Mouse (Mus musculus) forebrain, embryonic 13.5 days (tissue): ENCODE measurements around the gene Mcm10. TPM values are rescaled to one million over a fixed set of nuclear protein-coding genes. Genes with fewer than 3 reads are reported as not detected.

ENCODE experiments used
- ATAC-seq: fragments of 200-750 bp; cut with Nextera tagmentation; 2 replicates; pipeline ENCODE4 v1.8.0; 2017
- H3K27ac ChIP-seq: fragments of 300-500 bp; sonication (generic); 2 replicates; pipeline ENCODE4 v1.5.1; 2015; ENCODE audit warnings: inconsistent platforms, mild to moderate bottlenecking, moderate library complexity
- H3K27me3 ChIP-seq: fragments of 300-500 bp; sonication (generic); 2 replicates; pipeline ENCODE4 v1.6.1; 2015; ENCODE audit warnings: mild to moderate bottlenecking, inconsistent platforms
- H3K36me3 ChIP-seq: fragments of 300-500 bp; sonication (generic); 2 replicates; pipeline ENCODE4 v1.6.1; 2015; ENCODE audit warnings: mild to moderate bottlenecking, inconsistent platforms; ENCODE audit not compliant: poor library complexity, severe bottlenecking
- H3K4me1 ChIP-seq: fragments of 300-500 bp; sonication (generic); 2 replicates; pipeline ENCODE4 v1.6.1; 2015; ENCODE audit warnings: inconsistent platforms
- H3K4me2 ChIP-seq: fragments of 300-500 bp; sonication (generic); 2 replicates; pipeline ENCODE4 v1.6.1; 2015; ENCODE audit warnings: inconsistent platforms, mild to moderate bottlenecking, moderate library complexity
- H3K4me3 ChIP-seq: fragments of 300-500 bp; sonication (generic); 2 replicates; pipeline ENCODE4 v1.5.1; 2015; ENCODE audit warnings: mild to moderate bottlenecking, inconsistent platforms
- H3K9ac ChIP-seq: fragments of 300-500 bp; sonication (generic); 2 replicates; pipeline ENCODE4 v1.6.1; 2015; ENCODE audit warnings: mild to moderate bottlenecking, inconsistent platforms
- H3K9me3 ChIP-seq: fragments of 300-500 bp; sonication (generic); replicated peaks from 2 replicates; pipeline ENCODE4 v1.6.1; 2016; ENCODE audit warnings: inconsistent platforms
- WGBS: fragments of 180-500 bp; shearing (Covaris S2); methylation state at CpG from one replicate; pipeline ENCODE4 v1.1.7; 2015; 5-methylcytosine and 5-hydroxymethylcytosine counted together
- polyA plus RNA-seq: library from polyadenylated mRNA; unstranded; fragments of >200 nt; fragmentation: Nextera tagmentation; extraction: Ambion mirVana; gene quantifications from 2 replicates; pipeline ENCODE4 v1.2.1, GENCODE M21; 2015

Gene Mcm10
- polyA plus RNA-seq: 25.0 and 28.9 TPM in 2 replicates

DNA sequence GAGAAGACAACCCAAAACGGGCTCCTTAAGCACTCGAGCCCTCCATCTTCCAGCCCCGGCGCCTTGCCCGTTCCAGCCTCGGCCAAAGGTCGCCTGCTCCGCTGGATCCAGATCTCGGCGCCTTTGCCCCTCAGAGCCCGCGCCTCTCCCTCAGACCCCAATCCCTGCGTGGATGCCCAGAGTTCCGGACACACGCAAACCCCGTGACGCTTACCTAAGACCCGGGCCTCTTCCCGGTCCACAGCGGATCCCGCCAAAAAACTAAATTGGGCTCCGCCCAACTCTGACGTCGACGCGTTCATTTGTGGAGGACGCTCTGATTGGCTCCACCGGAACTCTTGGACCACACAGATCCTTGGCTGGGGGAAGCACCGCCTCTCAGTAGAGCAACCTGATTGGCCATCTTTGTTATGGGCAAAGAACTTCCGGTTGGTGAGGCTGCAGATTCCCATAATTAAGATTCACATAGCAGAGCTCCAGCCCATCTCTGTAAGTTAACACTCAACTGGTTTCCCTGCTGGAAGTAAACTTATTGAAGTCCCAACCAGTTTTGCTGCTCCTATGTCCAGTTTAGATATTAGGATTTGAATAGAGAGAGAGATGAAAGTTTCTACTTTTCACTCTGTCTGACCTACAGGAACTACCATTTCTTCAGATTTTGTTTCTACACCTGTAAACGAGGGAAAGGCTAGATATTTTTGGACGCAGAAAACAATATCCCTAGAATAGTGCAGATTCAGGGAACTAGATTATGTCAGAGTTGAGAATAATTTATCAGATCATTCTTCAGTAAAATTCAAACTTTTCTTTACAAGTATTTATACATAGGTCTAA, at the start of gene Mcm10:
Gene Mcm10, minus strand, starts transcription at position 301 of the 834 bp plus-strand sequence.
- Histone ChIP-seq H3K27me3 (no peaks in the 10 kb centered on the region), H3K9me3 (no peaks in the 10 kb centered on the region), H3K36me3 (peaks cover 14% of the 10 kb centered on the region), H3K4me1 (peaks cover 9% of the 10 kb centered on the region), H3K4me2 (peak within 1 kb of the TSS; percentile 70), H3K27ac (no peak within 1 kb of the TSS), H3K9ac (peak within 1 kb of the TSS; percentile 73), H3K4me3 (peak within 1 kb of the TSS; percentile 67)
- peak; percentile 100 for ATAC-seq
- 3% methylated on average over 32 of the region's 32 CpGs for WGBS

DNA sequence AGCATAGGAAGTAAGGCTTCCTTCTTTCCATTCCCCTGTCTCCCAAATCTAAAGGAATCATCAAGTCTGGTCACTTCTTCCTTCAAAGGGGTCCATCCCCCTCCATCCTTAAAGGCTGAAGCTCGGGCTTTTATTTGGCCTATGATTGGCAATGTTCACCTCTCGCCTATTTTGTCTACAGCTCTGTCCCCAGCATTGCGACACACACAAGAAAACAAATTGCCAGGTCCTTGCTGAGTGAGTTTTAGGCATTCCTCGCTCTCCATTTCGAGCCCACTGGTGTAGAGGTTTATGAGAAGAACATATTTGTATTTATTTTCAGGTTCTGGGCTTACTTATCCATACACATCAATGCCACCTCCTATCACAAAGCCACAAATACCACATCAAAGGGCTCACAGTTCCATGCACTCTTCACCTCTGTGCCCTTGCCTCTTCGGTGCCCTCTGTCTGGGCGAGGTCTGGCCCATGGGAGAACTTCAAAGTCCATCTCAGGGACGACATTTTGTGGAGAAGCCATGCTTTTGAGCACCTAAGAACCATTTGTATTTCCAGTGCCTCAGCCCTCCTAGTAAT, 48.6 kb upstream of the Mcm10 start:
- no peak overlapping the region for H3K9ac ChIP-seq
- ATAC-seq: no peak
- H3K9me3 ChIP-seq: no peaks in the 10 kb centered on the region
- no peak overlapping the region for H3K4me2 ChIP-seq
- H3K4me3 ChIP-seq: no peak overlapping the region
- H3K27me3 ChIP-seq: peaks cover 31% of the 10 kb centered on the region
- peaks cover 9% of the 10 kb centered on the region for H3K4me1 ChIP-seq
- WGBS: 83% methylated on average over 8 of the region's 8 CpGs
- H3K36me3 ChIP-seq: no peaks in the 10 kb centered on the region
- H3K27ac ChIP-seq: no peak overlapping the region

- Histone ChIP-seq H3K36me3 (no peaks in the 10 kb centered on the region), H3K27me3 (peaks cover 30% of the 10 kb centered on the region), H3K4me2 (no peak overlapping the region), H3K27ac (no peak overlapping the region), H3K4me1 (peaks cover 9% of the 10 kb centered on the region), H3K9ac (no peak overlapping the region), H3K4me3 (no peak overlapping the region), H3K9me3 (no peaks in the 10 kb centered on the region)
- 72% methylated on average over 4 of the region's 4 CpGs for WGBS
- ATAC-seq: no peak
Observed at GRCm38 (mm10) chr2:5059997-5060396, 47.4 kb upstream of the Mcm10 start.

- Histone ChIP-seq H3K9me3 (no peaks in the 10 kb centered on the region), H3K4me1 (peaks cover 7% of the 10 kb centered on the region), H3K4me2 (no peak overlapping the region), H3K4me3 (no peak overlapping the region), H3K9ac (no peak overlapping the region), H3K27me3 (peaks cover 17% of the 10 kb centered on the region), H3K27ac (no peak overlapping the region), H3K36me3 (no peaks in the 10 kb centered on the region)
- WGBS: 89% methylated on average over 5 of the region's 5 CpGs
- ATAC-seq: no peak
Observed at GRCm38 (mm10) chr2:5058436-5058835, 45.8 kb upstream of the Mcm10 start.

- Histone ChIP-seq H3K27me3 (0 out of 2 replicates have a peak, but pooled peaks cover 6% of the 10 kb centered on the region), H3K9ac (no peak overlapping the region), H3K4me3 (no peak overlapping the region), H3K36me3 (no peaks in the 10 kb centered on the region), H3K4me1 (peaks cover under 1% of the 10 kb centered on the region; the same call in 1 of the 2 replicates), H3K9me3 (no peaks in the 10 kb centered on the region), H3K27ac (no peak overlapping the region), H3K4me2 (no peak overlapping the region)
- no peak for ATAC-seq
- WGBS: 93% methylated on average over 2 of the region's 2 CpGs
Observed at GRCm38 (mm10) chr2:5050562-5050961, 38.0 kb upstream of the Mcm10 start.

DNA sequence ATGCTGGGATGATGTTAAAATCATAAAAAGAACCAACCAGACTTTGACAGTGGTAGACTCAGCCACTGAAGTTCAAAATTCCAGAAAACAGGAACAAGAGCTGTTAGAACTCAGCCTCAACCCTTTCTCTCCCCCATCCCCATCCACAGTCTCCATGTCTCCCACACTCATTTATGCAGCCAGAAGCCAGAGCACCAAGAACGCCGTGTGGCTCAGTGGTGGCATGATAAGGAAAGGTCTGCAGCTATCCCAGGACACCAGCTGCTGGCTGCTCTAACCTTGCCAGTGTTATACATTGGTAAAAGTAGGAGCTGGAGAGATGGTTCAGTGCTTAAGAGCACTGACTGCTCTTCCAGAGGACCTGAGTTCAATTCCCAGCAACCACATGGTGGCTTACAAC, 34.4 kb upstream of the Mcm10 start:
- Histone ChIP-seq H3K4me3 (no peak overlapping the region), H3K36me3 (no peaks in the 10 kb centered on the region), H3K4me2 (no peak overlapping the region), H3K9ac (no peak overlapping the region), H3K4me1 (peaks cover 10% of the 10 kb centered on the region), H3K9me3 (no peaks in the 10 kb centered on the region), H3K27me3 (0 out of 2 replicates have a peak, but pooled peaks cover 6% of the 10 kb centered on the region), H3K27ac (no peak overlapping the region)
- no peak for ATAC-seq
- 90% methylated on average over 2 of the region's 2 CpGs for WGBS

DNA sequence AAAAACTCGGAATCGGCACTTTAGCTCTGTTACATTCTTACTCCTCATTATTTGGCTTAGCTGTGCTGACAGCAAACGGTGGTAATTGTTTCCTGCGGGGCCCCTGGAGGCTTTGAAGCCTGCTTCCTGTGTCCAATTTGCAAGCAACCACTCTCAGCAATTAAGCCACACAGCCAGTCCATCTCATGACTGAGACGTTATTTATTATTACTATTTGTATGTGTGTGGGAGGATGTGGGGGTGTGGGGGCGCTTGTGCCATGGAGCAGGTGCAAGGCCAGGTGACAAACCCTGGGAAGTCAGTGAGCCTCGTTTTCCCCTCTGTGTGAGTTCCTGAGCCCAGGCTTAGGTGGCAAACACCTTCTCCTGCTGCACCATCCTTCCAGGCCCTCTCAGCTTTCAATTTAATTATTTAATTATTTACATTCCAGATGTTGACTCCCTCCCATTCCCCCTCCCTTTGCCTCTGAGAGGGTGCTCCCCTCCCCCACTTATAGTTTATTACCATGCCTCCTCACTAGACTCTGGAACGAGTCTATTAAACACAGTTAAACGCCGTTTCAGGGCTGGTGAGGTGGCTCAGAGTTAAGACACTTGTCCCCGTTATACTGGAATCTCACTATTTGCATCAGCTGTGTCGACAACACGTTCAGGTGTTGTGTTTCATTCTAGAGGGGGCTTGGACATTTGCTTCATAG, 32.8 kb upstream of the Mcm10 start:
- H3K9me3 ChIP-seq: no peaks in the 10 kb centered on the region
- H3K36me3 ChIP-seq: no peaks in the 10 kb centered on the region
- H3K4me2 ChIP-seq: no peak overlapping the region
- 0 out of 2 replicates have a peak, but pooled peaks cover 6% of the 10 kb centered on the region for H3K27me3 ChIP-seq
- no peak for ATAC-seq
- no peak overlapping the region for H3K9ac ChIP-seq
- H3K4me3 ChIP-seq: no peak overlapping the region
- H3K4me1 ChIP-seq: peaks cover 10% of the 10 kb centered on the region
- H3K27ac ChIP-seq: no peak overlapping the region
- 34% methylated on average over 13 of the region's 13 CpGs for WGBS

GRCm38 (mm10) chr2:5044321-5044720, 31.7 kb upstream of the Mcm10 start:
- Histone ChIP-seq H3K36me3 (no peaks in the 10 kb centered on the region), H3K4me1 (peaks cover 10% of the 10 kb centered on the region), H3K9me3 (no peaks in the 10 kb centered on the region), H3K27ac (no peak overlapping the region), H3K4me2 (no peak overlapping the region), H3K4me3 (no peak overlapping the region), H3K9ac (no peak overlapping the region), H3K27me3 (0 out of 2 replicates have a peak, but pooled peaks cover 6% of the 10 kb centered on the region)
- no peak for ATAC-seq
- 66% methylated on average over 3 of the region's 3 CpGs for WGBS

DNA sequence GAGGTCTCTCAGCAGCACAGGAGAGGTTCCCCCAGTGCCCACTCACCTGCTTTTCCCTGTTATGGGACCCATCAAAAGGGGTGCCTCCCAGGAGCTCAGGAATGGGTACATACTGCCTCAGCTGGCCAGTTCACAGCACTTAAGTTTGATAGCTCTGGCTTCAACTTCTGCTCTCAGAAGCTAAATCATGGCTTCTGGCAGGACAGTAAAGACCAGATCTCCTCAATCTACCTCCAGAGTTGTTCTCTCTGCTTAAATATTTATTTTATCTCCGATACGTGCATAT, 30.8 kb upstream of the Mcm10 start:
- H3K9me3 ChIP-seq: no peaks in the 10 kb centered on the region
- H3K4me2 ChIP-seq: no peak overlapping the region

DNA sequence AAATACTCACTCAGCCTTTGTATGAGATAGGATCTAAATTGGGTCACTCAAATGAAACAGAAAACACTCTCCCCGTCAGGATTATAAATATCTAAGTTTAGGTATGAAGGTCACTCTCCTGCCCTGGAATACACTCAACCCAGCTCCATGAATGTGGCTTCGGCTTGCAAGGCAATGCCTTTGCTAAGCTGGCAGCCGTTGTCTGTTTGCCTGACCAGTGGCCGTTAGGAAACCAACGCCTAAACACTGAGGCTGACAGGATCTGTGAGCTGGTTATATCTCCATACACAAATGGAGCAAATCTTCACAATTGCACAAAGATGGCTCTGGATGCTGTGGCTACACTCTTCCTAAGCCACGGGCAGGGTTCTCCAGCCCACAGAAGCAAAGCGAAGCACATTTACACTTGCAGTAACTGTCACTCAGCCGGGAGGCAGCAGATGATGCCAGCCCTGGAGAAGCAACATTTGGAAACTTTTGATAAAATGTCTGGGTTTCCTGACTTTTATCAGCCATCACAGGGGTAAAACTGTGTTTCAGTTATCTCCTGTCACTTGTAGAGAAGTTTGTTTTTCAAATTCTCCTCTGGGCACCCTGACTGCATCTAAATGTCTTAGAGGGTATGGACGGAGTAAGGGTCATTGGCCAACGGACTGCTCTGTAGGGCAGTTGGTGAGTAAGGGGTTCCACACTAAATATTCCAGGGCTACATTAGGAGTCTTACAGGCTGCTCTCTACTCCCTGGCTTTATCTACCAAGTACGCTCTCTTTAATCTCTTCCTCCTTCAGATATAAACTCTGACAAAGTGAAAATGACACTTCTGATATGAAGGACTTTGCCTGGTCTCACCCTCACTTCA, 30.3 kb upstream of the Mcm10 start:
- peaks cover 17% of the 10 kb centered on the region for H3K4me1 ChIP-seq
- H3K9me3 ChIP-seq: no peaks in the 10 kb centered on the region
- no peak overlapping the region for H3K4me3 ChIP-seq
- H3K27ac ChIP-seq: no peak overlapping the region
- no peak overlapping the region for H3K9ac ChIP-seq
- H3K4me2 ChIP-seq: no peak overlapping the region
- no peak for ATAC-seq
- no peaks in the 10 kb centered on the region for H3K36me3 ChIP-seq
- WGBS: 80% methylated on average over 11 of the region's 11 CpGs
- H3K27me3 ChIP-seq: 0 out of 2 replicates have a peak, but pooled peaks cover 6% of the 10 kb centered on the region

More for the DNA sequence above, 30.8 kb upstream of the Mcm10 start:
- Histone ChIP-seq H3K36me3 (no peaks in the 10 kb centered on the region), H3K4me1 (peaks cover 11% of the 10 kb centered on the region), H3K4me3 (no peak overlapping the region), H3K27me3 (0 out of 2 replicates have a peak, but pooled peaks cover 6% of the 10 kb centered on the region), H3K27ac (no peak overlapping the region), H3K9ac (no peak overlapping the region)
- 97% methylated on average over 2 of the region's 2 CpGs for WGBS
- ATAC-seq: no peak

GRCm38 (mm10) chr2:5041854-5042253, 29.3 kb upstream of the Mcm10 start:
- no peak for ATAC-seq

More at GRCm38 (mm10) chr2:5041854-5042253, 29.3 kb upstream of the Mcm10 start:
- Histone ChIP-seq H3K27me3 (0 out of 2 replicates have a peak, but pooled peaks cover 6% of the 10 kb centered on the region), H3K9ac (no peak overlapping the region), H3K36me3 (no peaks in the 10 kb centered on the region), H3K9me3 (no peaks in the 10 kb centered on the region), H3K27ac (no peak overlapping the region), H3K4me3 (no peak overlapping the region), H3K4me1 (peaks cover 26% of the 10 kb centered on the region), H3K4me2 (no peak overlapping the region)
- WGBS: 85% methylated on average over 5 of the region's 5 CpGs
